Mouse (Mus musculus): ENCODE results near the gene Fsd2. TPM values are rescaled to one million over a fixed set of nuclear protein-coding genes. Genes with fewer than 3 reads are reported as not detected.

Fsd2 gene
- polyA plus RNA-seq, 1 experiment: 4.8 TPM

DNA sequence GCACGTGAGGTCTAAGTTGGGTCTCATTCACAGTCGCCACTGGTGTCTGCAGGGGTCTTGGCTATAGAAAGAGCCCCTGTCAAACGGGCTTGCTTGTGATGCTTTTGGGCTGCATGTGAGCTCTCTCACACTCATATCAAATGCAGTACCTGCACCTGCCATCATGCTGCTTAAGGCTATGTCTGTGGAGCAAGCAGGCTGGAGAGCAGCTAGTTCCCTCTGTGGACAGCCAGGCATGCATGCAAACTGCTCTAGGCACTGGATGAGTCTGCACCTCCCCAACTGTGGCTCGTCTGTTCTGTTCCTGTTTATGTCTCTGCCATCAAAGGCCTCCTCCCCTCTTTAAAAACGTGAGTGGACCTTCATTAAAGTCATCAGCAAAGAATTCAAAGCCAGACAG, 39.7 kb upstream of the Fsd2 start:
- H3ac ChIP-seq (ENCODE audit: control insufficient read depth, insufficient read length): no peak overlapping the region
- H3K27me3 ChIP-seq (ENCODE audit: control insufficient read depth, insufficient read depth, insufficient read length): peaks cover 33% of the 10 kb centered on the region
- no peak overlapping the region for H3K4me3 ChIP-seq
- H3K4me2 ChIP-seq (ENCODE audit: low read depth): no peak overlapping the region
- TF ChIP-seq POLR2AphosphoS2 (IDR thresholded peaks at IDR 0.05; ENCODE audit: insufficient read length, low read depth) (no peak), SRF (IDR thresholded peaks at IDR 0.05; ENCODE audit: control insufficient read depth, insufficient read length, low read depth) (no peak), CEBPB (IDR thresholded peaks at IDR 0.05; ENCODE audit: insufficient read depth, poor library complexity, severe bottlenecking) (no peak), MYOG (IDR thresholded peaks at IDR 0.05; ENCODE audit: control insufficient read depth in 1 of 3, insufficient read depth in 1 of 3, insufficient read length in 2 of 3, low read depth in 2 of 3) (no peak), REST (IDR thresholded peaks at IDR 0.05; ENCODE audit: insufficient read depth, insufficient read length) (no peak), TCF12 (IDR thresholded peaks at IDR 0.05; ENCODE audit: insufficient read depth, poor library complexity, severe bottlenecking) (no peak), USF1 (IDR thresholded peaks at IDR 0.05; ENCODE audit: low read depth) (no peak), POLR2A (IDR thresholded peaks at IDR 0.05; ENCODE audit: insufficient read length, low read depth) (no peak), E2F4 (IDR thresholded peaks at IDR 0.05; ENCODE audit: insufficient read depth) (no peak), MAX (IDR thresholded peaks at IDR 0.05; ENCODE audit: low read depth) (no peak), MYOD1 (IDR thresholded peaks at IDR 0.05; ENCODE audit: control insufficient read depth in 1 of 3, insufficient read length in 2 of 3, low read depth in 2 of 3) (no peak), TCF3 (IDR thresholded peaks at IDR 0.05; ENCODE audit: insufficient read length, low read depth) (no peak)
- H3K36me3 ChIP-seq (ENCODE audit: control insufficient read depth, insufficient read depth): no peaks in the 10 kb centered on the region
- no peaks in the 10 kb centered on the region for H3K79me2 ChIP-seq (ENCODE audit: control insufficient read depth, insufficient read depth)

DNA sequence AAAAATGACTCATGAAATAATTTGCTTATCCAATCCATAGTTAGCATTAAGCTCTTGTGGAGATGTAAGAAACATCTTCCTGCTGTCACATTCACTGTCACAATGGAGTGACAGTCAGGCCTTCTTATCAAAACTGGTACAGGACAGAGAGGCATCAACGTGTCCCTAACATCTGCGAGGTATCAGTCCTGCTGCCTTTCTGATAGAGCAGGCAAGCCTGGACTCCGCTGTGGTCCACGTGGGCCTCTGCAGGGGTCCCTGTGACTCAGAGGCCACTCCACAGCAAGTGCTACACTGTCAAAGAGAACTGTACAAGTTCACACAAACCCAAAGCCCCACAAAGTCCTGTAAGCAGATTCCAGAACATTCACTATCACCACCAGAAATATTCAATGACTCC, 38.7 kb upstream of the Fsd2 start:
- Histone ChIP-seq H3K4me3 (no peak overlapping the region), H3ac (ENCODE audit: control insufficient read depth, insufficient read length) (no peak overlapping the region), H3K36me3 (ENCODE audit: control insufficient read depth, insufficient read depth) (no peaks in the 10 kb centered on the region), H3K4me2 (ENCODE audit: low read depth) (no peak overlapping the region), H3K27me3 (ENCODE audit: control insufficient read depth, insufficient read depth, insufficient read length) (peaks cover 25% of the 10 kb centered on the region), H3K79me2 (ENCODE audit: control insufficient read depth, insufficient read depth) (no peaks in the 10 kb centered on the region)
- TF ChIP-seq E2F4 (IDR thresholded peaks at IDR 0.05; ENCODE audit: insufficient read depth) (no peak), POLR2AphosphoS2 (IDR thresholded peaks at IDR 0.05; ENCODE audit: insufficient read length, low read depth) (no peak), USF1 (IDR thresholded peaks at IDR 0.05; ENCODE audit: low read depth) (no peak), TCF12 (IDR thresholded peaks at IDR 0.05; ENCODE audit: insufficient read depth, poor library complexity, severe bottlenecking) (no peak), MAX (IDR thresholded peaks at IDR 0.05; ENCODE audit: low read depth) (no peak), REST (IDR thresholded peaks at IDR 0.05; ENCODE audit: insufficient read depth, insufficient read length) (no peak), TCF3 (IDR thresholded peaks at IDR 0.05; ENCODE audit: insufficient read length, low read depth) (no peak), SRF (IDR thresholded peaks at IDR 0.05; ENCODE audit: control insufficient read depth, insufficient read length, low read depth) (no peak), MYOD1 (IDR thresholded peaks at IDR 0.05; ENCODE audit: control insufficient read depth in 1 of 3, insufficient read length in 2 of 3, low read depth in 2 of 3) (no peak), MYOG (IDR thresholded peaks at IDR 0.05; ENCODE audit: control insufficient read depth in 1 of 3, insufficient read depth in 1 of 3, insufficient read length in 2 of 3, low read depth in 2 of 3) (no peak), CEBPB (IDR thresholded peaks at IDR 0.05; ENCODE audit: insufficient read depth, poor library complexity, severe bottlenecking) (no peak), POLR2A (IDR thresholded peaks at IDR 0.05; ENCODE audit: insufficient read length, low read depth) (no peak)

- H3ac ChIP-seq (ENCODE audit: control insufficient read depth, insufficient read length): no peak overlapping the region
- peaks cover 21% of the 10 kb centered on the region for H3K27me3 ChIP-seq (ENCODE audit: control insufficient read depth, insufficient read depth, insufficient read length)
- no peaks in the 10 kb centered on the region for H3K36me3 ChIP-seq (ENCODE audit: control insufficient read depth, insufficient read depth)
- no peaks in the 10 kb centered on the region for H3K79me2 ChIP-seq (ENCODE audit: control insufficient read depth, insufficient read depth)
- H3K4me3 ChIP-seq: no peak overlapping the region
- TF ChIP-seq MYOG (IDR thresholded peaks at IDR 0.05; ENCODE audit: control insufficient read depth in 1 of 3, insufficient read depth in 1 of 3, insufficient read length in 2 of 3, low read depth in 2 of 3) (no peak), POLR2AphosphoS2 (IDR thresholded peaks at IDR 0.05; ENCODE audit: insufficient read length, low read depth) (no peak), CEBPB (IDR thresholded peaks at IDR 0.05; ENCODE audit: insufficient read depth, poor library complexity, severe bottlenecking) (no peak), POLR2A (IDR thresholded peaks at IDR 0.05; ENCODE audit: insufficient read length, low read depth) (no peak), MYOD1 (IDR thresholded peaks at IDR 0.05; ENCODE audit: control insufficient read depth in 1 of 3, insufficient read length in 2 of 3, low read depth in 2 of 3) (no peak), REST (IDR thresholded peaks at IDR 0.05; ENCODE audit: insufficient read depth, insufficient read length) (no peak), TCF12 (IDR thresholded peaks at IDR 0.05; ENCODE audit: insufficient read depth, poor library complexity, severe bottlenecking) (no peak), E2F4 (IDR thresholded peaks at IDR 0.05; ENCODE audit: insufficient read depth) (no peak), TCF3 (IDR thresholded peaks at IDR 0.05; ENCODE audit: insufficient read length, low read depth) (no peak)
- H3K4me2 ChIP-seq (ENCODE audit: low read depth): no peak overlapping the region
Measured at GRCm38 (mm10) chr7:81604991-81605390, 38.2 kb upstream of the Fsd2 start.

GRCm38 (mm10) chr7:81599379-81600280, 32.9 kb upstream of the Fsd2 start:
- no peak overlapping the region for H3ac ChIP-seq (ENCODE audit: control insufficient read depth, insufficient read length)
- H3K79me2 ChIP-seq (ENCODE audit: control insufficient read depth, insufficient read depth): no peaks in the 10 kb centered on the region
- H3K36me3 ChIP-seq (ENCODE audit: control insufficient read depth, insufficient read depth): peaks cover 6% of the 10 kb centered on the region
- TF ChIP-seq MYOD1 (IDR thresholded peaks at IDR 0.05; ENCODE audit: control insufficient read depth in 1 of 3, insufficient read length in 2 of 3, low read depth in 2 of 3) (no peak), TCF3 (IDR thresholded peaks at IDR 0.05; ENCODE audit: insufficient read length, low read depth) (no peak), MAX (IDR thresholded peaks at IDR 0.05; ENCODE audit: low read depth) (no peak), TCF12 (IDR thresholded peaks at IDR 0.05; ENCODE audit: insufficient read depth, poor library complexity, severe bottlenecking) (no peak), SRF (IDR thresholded peaks at IDR 0.05; ENCODE audit: control insufficient read depth, insufficient read length, low read depth) (no peak), CEBPB (IDR thresholded peaks at IDR 0.05; ENCODE audit: insufficient read depth, poor library complexity, severe bottlenecking) (no peak), E2F4 (IDR thresholded peaks at IDR 0.05; ENCODE audit: insufficient read depth) (no peak), POLR2AphosphoS2 (IDR thresholded peaks at IDR 0.05; ENCODE audit: insufficient read length, low read depth) (no peak)
- H3K27me3 ChIP-seq (ENCODE audit: control insufficient read depth, insufficient read depth, insufficient read length): no peaks in the 10 kb centered on the region
- no peak overlapping the region for H3K4me3 ChIP-seq
- H3K4me2 ChIP-seq (ENCODE audit: low read depth): no peak overlapping the region
